Mouse (Mus musculus) urinary bladder, postnatal 10 days (tissue): Measurements from ENCODE around the gene Adamts17.

ENCODE experiments used
- DNase-seq: peaks from one replicate; pipeline ENCODE4 v3.0.0; 2022; ENCODE audit warnings: low spot score

Adamts17 gene

GRCm38 (mm10) chr7:66974859-66975258, 135.3 kb downstream of the Adamts17 start:
- DNase-seq = no peak

GRCm38 (mm10) chr7:66976371-66976770, 136.8 kb downstream of the Adamts17 start:
- no peak for DNase-seq

GRCm38 (mm10) chr7:66981591-66981990, 142.1 kb downstream of the Adamts17 start:
- DNase-seq = no peak

GRCm38 (mm10) chr7:66982084-66982483, 142.5 kb downstream of the Adamts17 start:
- no peak for DNase-seq

- no peak for DNase-seq
These were observed 148.1 kb downstream of the Adamts17 start for GRCm38 (mm10) chr7:66987671-66988070.

GRCm38 (mm10) chr7:66988441-66988840, 148.9 kb downstream of the Adamts17 start:
- no peak for DNase-seq

GRCm38 (mm10) chr7:66989357-66990045, 150.0 kb downstream of the Adamts17 start:
- DNase-seq = no peak

GRCm38 (mm10) chr7:66998821-66999220, 159.3 kb downstream of the Adamts17 start:
- DNase-seq = no peak

- no peak for DNase-seq
These were observed 164.1 kb downstream of the Adamts17 start for GRCm38 (mm10) chr7:67003648-67004047.

GRCm38 (mm10) chr7:67004220-67004619, 164.7 kb downstream of the Adamts17 start:
- no peak for DNase-seq

GRCm38 (mm10) chr7:67009841-67010240, 170.3 kb downstream of the Adamts17 start:
- no peak for DNase-seq

- DNase-seq = no peak
These were observed 172.6 kb downstream of the Adamts17 start for GRCm38 (mm10) chr7:67012011-67012751.

- no peak for DNase-seq
These were observed 173.8 kb downstream of the Adamts17 start for GRCm38 (mm10) chr7:67013211-67013895.

GRCm38 (mm10) chr7:67019937-67020336, 180.4 kb downstream of the Adamts17 start:
- no peak for DNase-seq

- no peak for DNase-seq
These were observed 186.9 kb downstream of the Adamts17 start for GRCm38 (mm10) chr7:67026114-67027070.

GRCm38 (mm10) chr7:67027216-67027615, 187.7 kb downstream of the Adamts17 start:
- DNase-seq = no peak

GRCm38 (mm10) chr7:67027696-67028095, 188.2 kb downstream of the Adamts17 start:
- DNase-seq = no peak

- DNase-seq = no peak
These were observed 189.4 kb downstream of the Adamts17 start for GRCm38 (mm10) chr7:67028902-67029301.

- no peak for DNase-seq
These were observed 189.9 kb downstream of the Adamts17 start for GRCm38 (mm10) chr7:67029481-67029880.

- no peak for DNase-seq
These were observed 191.7 kb downstream of the Adamts17 start for GRCm38 (mm10) chr7:67031284-67031683.

GRCm38 (mm10) chr7:67032616-67033015, 193.1 kb downstream of the Adamts17 start:
- DNase-seq = no peak

GRCm38 (mm10) chr7:67034369-67034768, 194.8 kb downstream of the Adamts17 start:
- no peak for DNase-seq
